Mouse (Mus musculus) embryonic facial prominence, embryonic 15.5 days (tissue): ENCODE data around the gene Slc6a16. TPM values are rescaled to one million over a fixed set of nuclear protein-coding genes. Genes with fewer than 3 reads are reported as not detected.

Experiments
- ATAC-seq: fragments of 200-750 bp; cut with Nextera tagmentation; 2 replicates; pipeline ENCODE4 v1.8.0; 2017; ENCODE audit warnings: low read depth, moderate TSS enrichment; ENCODE audit not compliant: insufficient number of reproducible peaks, low FRiP score, low TSS enrichment
- H3K27ac ChIP-seq: fragments of 300-500 bp; sonication (generic); replicated peaks from 2 replicates; pipeline ENCODE4 v1.5.1; 2015; ENCODE audit warnings: mild to moderate bottlenecking, inconsistent platforms
- H3K27me3 ChIP-seq: fragments of 300-500 bp; sonication (generic); 2 replicates; pipeline ENCODE4 v1.6.1; 2015; ENCODE audit warnings: inconsistent platforms
- H3K36me3 ChIP-seq: fragments of 300-500 bp; sonication (generic); 2 replicates; pipeline ENCODE4 v1.6.1; 2015; ENCODE audit warnings: mild to moderate bottlenecking, inconsistent platforms
- H3K4me1 ChIP-seq: fragments of 300-500 bp; sonication (generic); 2 replicates; pipeline ENCODE4 v1.6.1; 2015; ENCODE audit warnings: inconsistent platforms
- H3K4me2 ChIP-seq: fragments of 300-500 bp; sonication (generic); replicated peaks from 2 replicates; pipeline ENCODE4 v1.6.1; 2015; ENCODE audit warnings: mild to moderate bottlenecking, inconsistent platforms
- H3K4me3 ChIP-seq: fragments of 300-500 bp; sonication (generic); replicated peaks from 2 replicates; pipeline ENCODE4 v1.5.1; 2015; ENCODE audit warnings: mild to moderate bottlenecking, inconsistent platforms
- H3K9ac ChIP-seq: fragments of 300-500 bp; sonication (generic); 2 replicates; pipeline ENCODE4 v1.6.1; 2015; ENCODE audit warnings: inconsistent platforms
- H3K9me3 ChIP-seq: fragments of 300-500 bp; sonication (generic); replicated peaks from 2 replicates; pipeline ENCODE4 v1.6.1; 2016; ENCODE audit warnings: inconsistent platforms
- WGBS: fragments of 180-500 bp; shearing (Covaris S2); methylation state at CpG from one replicate; pipeline ENCODE4 v1.1.7; 2015; 5-methylcytosine and 5-hydroxymethylcytosine counted together
- polyA plus RNA-seq: library from polyadenylated mRNA; unstranded; fragments of >200 nt; fragmentation: Nextera tagmentation; extraction: Ambion mirVana; gene quantifications from 2 replicates; pipeline ENCODE4 v1.2.1, GENCODE M21; 2015

The Slc6a16 gene
- polyA plus RNA-seq, 1 experiment from 2014 or later = 0.27 TPM

DNA sequence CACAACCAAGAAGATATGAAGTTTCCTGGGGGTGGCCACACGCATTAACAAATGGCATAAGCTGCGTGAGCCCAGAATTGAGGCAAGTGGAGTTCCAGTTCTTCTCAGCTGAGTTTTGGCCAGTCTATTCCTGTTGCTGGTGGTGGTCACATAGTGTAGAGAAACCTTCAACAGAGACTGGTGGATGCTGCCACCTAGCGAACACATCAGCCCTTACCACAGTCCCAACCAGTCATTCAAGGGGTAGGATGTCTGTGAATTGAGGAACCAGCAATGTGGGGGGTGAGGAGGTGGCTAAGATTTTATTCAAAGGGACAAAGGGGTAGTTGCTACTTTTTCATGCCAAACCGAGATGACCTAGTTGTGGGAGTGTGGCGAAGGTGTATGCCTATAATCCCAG, 58.9 kb downstream of the Slc6a16 start:
- H3K9ac ChIP-seq = no peak overlapping the region
- H3K4me1 ChIP-seq = peaks cover 10% of the 10 kb centered on the region; the same call in 1 of the 2 replicates
- peak; percentile 79 for ATAC-seq

DNA sequence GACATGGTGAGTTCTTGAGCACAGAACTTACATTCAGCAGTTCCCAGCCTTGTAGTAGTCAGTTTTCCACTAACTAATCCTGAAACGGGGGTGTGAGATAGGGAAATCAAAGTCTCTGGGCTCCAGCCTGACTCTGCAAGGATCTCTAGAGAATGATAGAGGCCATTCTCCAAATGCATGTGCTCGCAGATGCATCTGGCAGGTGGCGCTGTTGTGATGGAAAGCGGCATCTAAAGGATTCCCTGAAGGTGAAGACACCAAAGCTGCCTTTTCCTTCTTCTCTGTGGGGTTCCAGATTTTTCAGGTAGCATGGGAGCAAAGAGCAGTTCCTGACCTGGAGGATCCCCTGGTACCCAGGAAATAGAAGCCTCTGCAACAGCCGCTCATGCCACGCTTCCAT, 59.4 kb downstream of the Slc6a16 start:
- Histone ChIP-seq H3K4me3 (no peak overlapping the region), H3K9me3 (no peaks in the 10 kb centered on the region), H3K4me1 (peaks cover 10% of the 10 kb centered on the region; the same call in 1 of the 2 replicates), H3K36me3 (peaks cover 15% of the 10 kb centered on the region), H3K27me3 (no peaks in the 10 kb centered on the region), H3K9ac (no peak overlapping the region), H3K4me2 (no peak overlapping the region), H3K27ac (no peak overlapping the region)
- no peak for ATAC-seq
- 13% methylated on average over 6 of the region's 6 CpGs for WGBS

More for the DNA sequence above, 58.9 kb downstream of the Slc6a16 start:
- H3K4me3 ChIP-seq = no peak overlapping the region
- H3K4me2 ChIP-seq = no peak overlapping the region
- H3K27ac ChIP-seq = no peak overlapping the region
- no peaks in the 10 kb centered on the region for H3K9me3 ChIP-seq
- no peaks in the 10 kb centered on the region for H3K27me3 ChIP-seq
- 13% methylated on average over 5 of the region's 5 CpGs for WGBS
- peaks cover 15% of the 10 kb centered on the region for H3K36me3 ChIP-seq

DNA sequence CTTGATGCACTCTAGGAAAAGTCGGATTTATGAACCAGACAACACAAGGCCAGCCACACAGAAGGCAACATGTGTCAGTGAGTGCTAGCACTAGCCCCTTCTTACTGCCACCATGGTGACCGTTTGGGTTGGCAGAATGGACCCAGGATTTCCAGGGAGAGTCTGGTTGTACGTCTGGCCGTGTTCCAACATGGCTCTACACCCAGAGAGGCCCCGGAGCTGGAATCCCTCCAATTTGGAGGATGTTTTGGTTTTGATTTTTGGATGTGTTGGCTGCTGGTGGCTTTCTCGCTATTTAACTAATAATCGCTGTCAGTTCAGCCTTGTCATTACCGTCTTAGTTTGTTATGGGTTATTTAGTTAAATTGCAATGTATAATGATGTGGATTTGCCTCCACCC, 61.7 kb downstream of the Slc6a16 start:
- no peak for ATAC-seq
- peaks cover 19% of the 10 kb centered on the region for H3K36me3 ChIP-seq
- 48% methylated on average over 8 of the region's 8 CpGs for WGBS
- H3K27ac ChIP-seq = no peak overlapping the region
- H3K4me3 ChIP-seq = no peak overlapping the region
- H3K9ac ChIP-seq = no peak overlapping the region
- H3K9me3 ChIP-seq = no peaks in the 10 kb centered on the region
- no peaks in the 10 kb centered on the region for H3K27me3 ChIP-seq
- peaks cover 10% of the 10 kb centered on the region; the same call in 1 of the 2 replicates for H3K4me1 ChIP-seq
- H3K4me2 ChIP-seq = no peak overlapping the region

DNA sequence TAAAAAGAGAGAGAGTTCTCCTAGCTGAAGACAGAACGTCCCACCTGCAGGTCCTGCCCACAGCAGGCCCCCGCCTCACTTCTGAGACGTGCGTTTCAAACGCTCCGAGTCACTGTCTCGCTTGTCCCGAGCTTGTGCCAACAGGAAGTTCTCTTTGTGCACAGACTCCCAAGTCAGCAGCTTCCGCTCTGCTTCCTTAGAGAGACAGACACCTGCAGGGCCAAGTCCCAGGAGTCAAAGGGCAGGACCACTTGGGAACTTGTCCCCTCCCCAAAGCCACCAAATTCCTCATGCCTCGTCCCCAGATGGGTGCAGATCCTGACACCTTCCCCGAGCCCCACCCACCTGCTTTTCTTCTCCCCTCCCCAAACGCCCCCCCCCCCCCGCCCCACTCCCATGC, 64.0 kb downstream of the Slc6a16 start:
- H3K4me2 ChIP-seq = peak overlapping the region; percentile 13; the same call in 1 of the 2 replicates
- 27% methylated on average over 13 of the region's 13 CpGs for WGBS

DNA sequence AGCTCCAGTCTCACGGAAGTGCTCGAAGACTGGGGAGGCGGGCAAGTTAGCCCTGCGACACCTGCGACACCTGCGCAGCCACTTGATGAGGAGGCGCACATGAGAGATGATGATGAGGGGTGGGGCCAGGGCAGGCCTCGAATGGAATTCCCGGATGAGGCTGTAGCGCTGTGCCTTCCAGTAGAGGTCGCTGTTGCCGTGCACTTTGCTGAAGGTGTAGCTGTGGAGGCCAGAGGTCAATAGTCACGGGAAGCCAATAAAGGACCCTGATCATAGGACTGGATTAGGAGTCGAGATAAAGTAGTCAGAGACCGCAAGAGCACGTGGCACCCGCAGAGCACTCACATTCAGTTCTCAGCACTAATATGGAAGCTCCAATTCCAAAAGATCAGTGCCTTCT, 64.4 kb downstream of the Slc6a16 start:
- H3K27me3 ChIP-seq = no peaks in the 10 kb centered on the region
- H3K9ac ChIP-seq = no peak overlapping the region
- peaks cover 5% of the 10 kb centered on the region; the same call in 1 of the 2 replicates for H3K4me1 ChIP-seq
- ATAC-seq = no peak
- peaks cover 28% of the 10 kb centered on the region for H3K36me3 ChIP-seq
- no peaks in the 10 kb centered on the region for H3K9me3 ChIP-seq
- WGBS = 16% methylated on average over 17 of the region's 17 CpGs
- peak overlapping the region; percentile 13; the same call in 1 of the 2 replicates for H3K4me2 ChIP-seq
- no peak overlapping the region for H3K27ac ChIP-seq
- H3K4me3 ChIP-seq = no peak overlapping the region

More for the DNA sequence above, 64.0 kb downstream of the Slc6a16 start:
- no peaks in the 10 kb centered on the region for H3K27me3 ChIP-seq
- no peak overlapping the region for H3K27ac ChIP-seq
- no peak overlapping the region for H3K9ac ChIP-seq
- peaks cover 28% of the 10 kb centered on the region for H3K36me3 ChIP-seq
- no peak for ATAC-seq
- H3K4me3 ChIP-seq = no peak overlapping the region
- H3K9me3 ChIP-seq = no peaks in the 10 kb centered on the region
- H3K4me1 ChIP-seq = peaks cover 9% of the 10 kb centered on the region; the same call in 1 of the 2 replicates

DNA sequence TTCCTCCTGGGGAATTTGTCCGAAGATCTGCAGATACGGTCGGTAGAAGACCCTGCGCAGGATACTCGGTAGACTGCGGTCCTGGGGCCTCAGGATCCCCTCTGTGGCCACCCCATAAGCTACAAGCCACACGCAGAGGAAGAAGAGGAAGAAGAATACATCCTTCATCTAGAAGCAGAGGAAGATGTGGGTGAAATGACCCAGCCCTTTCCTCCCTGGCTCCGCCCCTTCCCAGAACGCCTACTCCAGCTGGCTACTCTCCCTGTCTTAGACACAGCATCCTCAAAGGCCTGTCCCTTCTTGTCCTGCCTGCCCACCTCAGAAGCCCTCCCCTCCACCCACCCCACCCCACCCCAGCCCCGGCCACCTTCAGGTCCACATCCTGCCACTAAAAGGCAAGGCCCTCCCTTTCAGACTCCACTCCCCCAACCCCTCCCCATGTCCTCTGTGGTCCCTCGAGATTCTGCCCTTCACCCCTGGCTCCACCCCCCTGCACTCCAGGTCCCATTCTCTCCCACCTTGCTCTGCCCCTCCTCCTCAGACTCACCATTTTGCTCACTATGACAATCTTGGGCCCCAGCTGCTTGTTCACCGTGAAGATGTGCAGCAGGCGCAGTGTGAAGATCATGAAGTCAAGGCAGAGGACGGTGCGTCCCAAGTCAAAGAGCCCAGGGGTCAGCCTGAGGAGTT, 67.8 kb downstream of the Slc6a16 start:
- H3K4me3 ChIP-seq = no peak overlapping the region
- ATAC-seq = no peak
- H3K27ac ChIP-seq = no peak overlapping the region
- no peaks in the 10 kb centered on the region for H3K27me3 ChIP-seq
- peaks cover 20% of the 10 kb centered on the region for H3K36me3 ChIP-seq
- H3K9me3 ChIP-seq = no peaks in the 10 kb centered on the region
- peaks cover 11% of the 10 kb centered on the region for H3K4me1 ChIP-seq
- WGBS = 68% methylated on average over 15 of the region's 15 CpGs
- no peak overlapping the region for H3K4me2 ChIP-seq
- no peak overlapping the region for H3K9ac ChIP-seq

DNA sequence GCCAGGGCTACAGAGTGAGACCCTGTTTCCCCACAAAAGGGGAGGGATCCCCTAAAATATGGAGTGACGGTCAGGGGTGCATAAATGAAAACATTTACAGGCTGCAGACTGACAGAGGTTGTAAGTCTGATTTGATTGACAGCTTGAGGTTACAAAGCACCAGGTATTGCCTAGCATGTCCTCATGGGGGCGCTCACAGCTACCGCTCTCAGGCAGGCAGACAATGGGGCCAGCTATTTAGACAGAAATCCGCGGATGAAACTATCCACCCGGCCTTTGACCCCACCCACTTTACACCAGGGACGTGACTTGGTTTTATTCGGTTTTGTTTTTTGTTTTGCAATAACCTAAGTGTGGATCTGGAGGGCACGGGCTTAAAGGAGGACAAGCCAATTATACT, 68.6 kb downstream of the Slc6a16 start:
- no peak for ATAC-seq
- Histone ChIP-seq H3K36me3 (peaks cover 18% of the 10 kb centered on the region), H3K9ac (no peak overlapping the region), H3K4me2 (no peak overlapping the region), H3K9me3 (no peaks in the 10 kb centered on the region), H3K27me3 (no peaks in the 10 kb centered on the region), H3K27ac (no peak overlapping the region), H3K4me1 (peaks cover 14% of the 10 kb centered on the region), H3K4me3 (no peak overlapping the region)
- WGBS = 9% methylated on average over 9 of the region's 9 CpGs

DNA sequence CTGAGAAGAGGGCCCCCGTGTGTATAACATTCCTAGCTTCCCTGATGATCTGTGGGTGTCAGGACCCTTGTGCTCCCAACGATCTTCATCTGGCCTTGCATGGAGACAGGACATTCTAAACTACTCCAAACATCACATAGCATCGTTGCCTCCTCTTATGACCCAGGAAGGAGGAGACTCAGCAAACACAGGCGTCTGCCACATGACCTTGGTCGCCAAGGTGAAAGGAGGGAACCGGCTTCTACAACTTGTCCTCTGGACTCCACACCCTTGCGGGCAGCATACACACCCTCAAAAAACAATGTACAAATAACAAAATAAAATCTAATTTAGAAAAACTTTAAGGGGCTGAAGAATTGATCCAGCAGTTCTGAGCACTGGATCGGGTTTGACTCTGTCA, 71.1 kb downstream of the Slc6a16 start:
- H3K9ac ChIP-seq = no peak overlapping the region
- 51% methylated on average over 8 of the region's 8 CpGs for WGBS
- no peak overlapping the region for H3K4me3 ChIP-seq
- H3K9me3 ChIP-seq = no peaks in the 10 kb centered on the region
- H3K4me2 ChIP-seq = no peak overlapping the region
- H3K27me3 ChIP-seq = no peaks in the 10 kb centered on the region
- no peak overlapping the region for H3K27ac ChIP-seq
- peaks cover 14% of the 10 kb centered on the region for H3K4me1 ChIP-seq
- H3K36me3 ChIP-seq = peaks cover 34% of the 10 kb centered on the region
- no peak for ATAC-seq

DNA sequence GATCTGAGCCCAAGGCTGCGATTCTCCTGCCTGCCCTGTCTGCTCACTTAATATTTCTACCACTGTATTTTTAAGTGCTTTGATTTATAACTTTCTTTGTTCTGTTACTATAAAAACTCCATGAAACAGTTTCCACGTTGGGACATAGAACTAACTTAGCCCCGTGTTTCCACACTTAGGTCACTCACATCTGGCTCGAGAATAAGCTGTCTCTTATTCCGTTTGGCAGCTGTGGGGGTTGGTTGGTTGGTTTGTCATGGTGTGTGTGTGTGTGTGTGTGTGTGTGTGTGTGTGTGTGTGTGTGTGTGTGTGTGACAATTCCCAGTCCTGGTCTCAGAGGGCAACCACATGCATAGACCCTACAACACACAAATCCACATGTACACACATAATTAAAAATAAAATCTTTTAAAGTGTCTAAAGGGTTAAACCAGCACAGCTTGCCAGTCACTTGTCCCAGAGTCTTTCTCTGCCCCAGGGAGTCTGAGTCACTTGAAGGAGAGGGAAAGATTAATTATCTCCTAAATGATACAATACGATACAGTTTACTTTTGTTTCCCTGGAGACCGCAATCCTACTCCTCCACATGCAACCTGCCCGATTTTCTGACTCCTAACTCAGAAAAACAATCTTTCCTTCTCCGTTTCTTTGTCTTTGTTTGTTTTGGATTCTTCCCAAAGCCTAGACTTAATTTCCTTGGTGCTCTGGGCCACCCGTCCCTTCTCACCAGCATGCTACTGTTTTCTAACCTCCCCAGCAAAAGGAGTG, 72.0 kb downstream of the Slc6a16 start:
- Histone ChIP-seq H3K9ac (0 out of 2 replicates have a peak overlapping the region, but pooled peaks have one; percentile 2), H3K27me3 (no peaks in the 10 kb centered on the region), H3K4me1 (peaks cover 14% of the 10 kb centered on the region), H3K4me3 (no peak overlapping the region), H3K27ac (peak overlapping the region; percentile 40), H3K36me3 (peaks cover 36% of the 10 kb centered on the region), H3K9me3 (no peaks in the 10 kb centered on the region), H3K4me2 (no peak overlapping the region)
- ATAC-seq = no peak
- 14% methylated on average over 10 of the region's 10 CpGs for WGBS

DNA sequence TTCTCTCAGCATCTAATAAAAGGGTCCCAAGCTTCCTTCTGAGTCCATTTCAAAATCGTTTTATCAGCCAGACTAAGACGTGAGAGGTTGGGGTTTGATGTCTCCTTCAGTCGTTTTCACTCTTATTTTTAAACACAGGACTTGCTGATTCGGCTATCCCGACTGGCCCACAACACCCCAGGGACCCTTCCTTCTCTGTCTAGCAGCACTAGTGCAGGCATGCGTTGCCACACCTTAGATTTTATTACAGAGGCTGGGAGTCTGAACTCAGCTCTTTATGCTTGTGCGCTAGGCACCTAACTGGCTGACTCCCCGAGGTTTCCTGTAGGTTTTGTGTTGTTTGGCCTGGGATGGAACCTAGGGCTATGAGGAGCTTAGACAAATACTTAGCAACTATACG, 72.6 kb downstream of the Slc6a16 start:
- H3K9me3 ChIP-seq = no peaks in the 10 kb centered on the region
- H3K4me3 ChIP-seq = no peak overlapping the region
- no peak for ATAC-seq
- H3K27me3 ChIP-seq = no peaks in the 10 kb centered on the region
- H3K4me1 ChIP-seq = peaks cover 14% of the 10 kb centered on the region
- H3K36me3 ChIP-seq = peaks cover 35% of the 10 kb centered on the region
- H3K9ac ChIP-seq = 0 out of 2 replicates have a peak overlapping the region, but pooled peaks have one; percentile 2
- no peak overlapping the region for H3K4me2 ChIP-seq
- WGBS = 27% methylated on average over 9 of the region's 9 CpGs
- peak overlapping the region; percentile 40 for H3K27ac ChIP-seq

DNA sequence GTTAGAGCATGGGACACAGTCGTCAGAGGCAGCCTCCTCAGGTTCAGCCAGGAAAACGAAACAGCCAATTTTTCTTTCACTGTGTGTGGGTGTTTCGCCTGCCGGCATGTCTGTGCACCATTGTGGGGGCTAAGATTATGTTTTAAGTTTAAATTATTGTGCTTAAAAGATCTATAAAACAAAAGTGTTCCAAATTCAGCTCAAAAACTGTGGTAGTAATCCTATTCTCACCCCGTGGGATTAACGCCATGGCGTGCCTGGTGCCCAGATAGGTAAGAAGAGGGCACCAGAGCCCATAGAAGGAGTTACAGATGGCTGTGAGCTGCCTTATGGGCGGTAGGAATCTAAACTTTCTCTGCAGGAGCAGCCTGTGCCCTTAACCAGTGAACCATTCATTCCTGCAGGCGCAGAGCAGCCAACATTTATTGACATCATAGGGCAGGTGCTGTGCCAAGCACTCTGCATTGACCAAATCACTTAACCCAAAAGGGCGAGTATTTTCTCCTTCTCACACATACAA, 74.4 kb downstream of the Slc6a16 start:
- Histone ChIP-seq H3K9ac (no peak overlapping the region), H3K27ac (no peak overlapping the region), H3K4me3 (no peak overlapping the region), H3K27me3 (no peaks in the 10 kb centered on the region), H3K4me2 (no peak overlapping the region), H3K36me3 (peaks cover 39% of the 10 kb centered on the region), H3K4me1 (peaks cover 14% of the 10 kb centered on the region), H3K9me3 (no peaks in the 10 kb centered on the region)
- no peak for ATAC-seq
- WGBS = 80% methylated on average over 10 of the region's 10 CpGs
